Mouse (Mus musculus): ENCODE data around the gene Map1lc3b.
"Not testable (repeated sequence)": the region's sequence is repeated elsewhere in the genome, so short reads cannot be mapped to it uniquely, and the experiment has no call there.

Gene Map1lc3b

DNA sequence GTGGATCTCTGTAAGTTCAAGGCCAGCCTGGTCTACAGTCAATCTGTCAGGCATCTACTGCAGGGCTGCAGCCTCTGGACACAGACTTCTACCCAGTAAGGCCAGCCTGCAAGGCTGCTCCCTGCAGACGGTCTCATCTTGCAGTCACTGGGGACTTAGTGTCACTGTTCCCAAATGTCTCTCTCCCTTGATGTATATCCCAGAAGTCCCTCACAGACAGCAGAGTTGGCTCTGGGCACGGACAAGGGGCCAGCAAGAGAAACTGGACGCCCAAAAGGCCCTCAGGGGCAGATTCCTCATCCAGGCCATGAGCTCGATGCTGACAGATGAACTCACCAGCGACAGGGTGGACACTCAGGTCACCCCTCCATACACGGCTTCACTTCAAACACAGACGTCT lies 18.0 kb upstream of the Map1lc3b start:
- DNase-seq (ENCODE audit: low spot score) = no peak

DNA sequence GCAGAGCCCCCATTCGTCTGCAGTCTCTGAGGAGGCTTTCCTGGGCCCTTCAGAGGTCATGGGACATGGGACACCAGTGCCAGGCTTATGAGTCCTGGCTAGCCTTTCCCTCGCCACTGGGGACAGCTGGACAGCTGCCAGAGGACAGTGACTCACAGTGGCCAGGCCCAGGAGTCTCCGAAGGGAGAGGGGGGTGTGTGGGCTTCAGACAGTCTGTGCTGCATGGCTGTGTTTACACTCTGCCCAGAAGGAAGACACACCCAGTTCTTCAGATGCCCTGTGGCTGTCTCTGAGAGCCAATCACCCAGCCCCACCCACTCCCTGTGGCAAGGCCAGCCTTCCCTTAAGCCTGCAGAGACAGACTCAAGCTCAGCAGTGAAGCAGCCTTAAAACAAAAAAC lies 16.9 kb upstream of the Map1lc3b start:
- DNase-seq (ENCODE audit: low spot score) = peak; percentile 73

DNA sequence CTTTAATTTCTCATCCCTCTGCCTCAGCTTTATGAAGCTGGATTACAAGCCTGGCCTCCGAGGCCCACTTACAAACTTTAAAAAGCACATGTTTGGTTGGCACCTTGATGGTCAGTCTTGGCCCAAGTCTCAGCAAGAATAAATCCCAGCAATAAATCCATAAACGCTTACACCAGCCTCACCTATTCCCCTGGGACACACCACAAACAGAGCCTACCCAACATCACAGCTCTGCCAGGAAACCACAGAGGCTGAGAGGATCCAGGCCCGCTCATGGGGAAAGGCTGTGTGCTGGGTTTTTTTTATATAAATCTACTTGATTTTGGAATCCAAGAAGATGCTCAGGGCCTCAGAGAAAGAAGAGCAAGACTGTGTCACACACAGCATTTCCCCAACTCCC lies 14.5 kb upstream of the Map1lc3b start:
- no peak for DNase-seq (ENCODE audit: low spot score)

DNA sequence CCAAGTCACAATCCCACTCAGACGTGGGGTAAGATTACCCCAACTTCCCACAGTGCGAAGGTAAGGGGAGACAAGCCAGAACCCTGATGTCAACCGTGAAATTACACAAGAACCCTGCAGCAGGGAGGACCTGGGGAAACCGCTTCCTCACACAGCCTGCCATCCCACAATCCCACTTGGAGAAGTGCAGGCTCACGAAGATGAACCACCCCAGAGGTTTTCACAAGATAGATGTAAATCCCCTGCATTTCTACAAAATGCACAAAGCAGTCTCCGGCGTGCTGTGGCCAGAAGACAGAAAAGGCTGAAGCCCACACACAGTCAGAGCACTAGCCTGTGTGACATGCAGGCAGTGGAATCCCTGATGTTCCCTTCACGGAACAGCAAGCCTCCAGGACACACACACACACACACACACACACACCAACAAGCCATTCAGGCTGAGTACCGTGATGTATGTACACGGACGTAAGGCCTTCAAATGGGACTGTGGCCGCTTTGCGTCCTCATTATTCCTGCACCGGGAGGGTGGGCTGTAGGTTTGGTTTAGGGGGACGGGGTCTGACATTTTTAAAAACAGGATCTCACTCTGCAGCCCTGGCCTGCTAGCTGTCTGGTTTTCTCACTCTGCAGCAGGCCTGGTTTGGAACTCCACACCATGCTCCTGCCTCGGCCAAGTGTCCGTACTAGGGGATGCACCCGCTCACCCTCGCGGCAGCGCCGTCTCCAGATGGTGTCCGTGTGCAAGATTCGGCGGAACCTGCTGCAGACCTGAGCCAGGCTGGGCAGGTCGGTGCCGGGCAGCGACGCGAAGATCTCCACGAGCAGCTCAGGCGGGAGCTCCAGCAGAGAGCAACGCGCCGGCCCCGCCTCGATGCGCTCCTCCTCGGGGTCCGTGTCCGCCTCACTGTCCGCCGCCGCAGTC lies 12.1 kb upstream of the Map1lc3b start:
- no peak for DNase-seq (ENCODE audit: low spot score)

DNA sequence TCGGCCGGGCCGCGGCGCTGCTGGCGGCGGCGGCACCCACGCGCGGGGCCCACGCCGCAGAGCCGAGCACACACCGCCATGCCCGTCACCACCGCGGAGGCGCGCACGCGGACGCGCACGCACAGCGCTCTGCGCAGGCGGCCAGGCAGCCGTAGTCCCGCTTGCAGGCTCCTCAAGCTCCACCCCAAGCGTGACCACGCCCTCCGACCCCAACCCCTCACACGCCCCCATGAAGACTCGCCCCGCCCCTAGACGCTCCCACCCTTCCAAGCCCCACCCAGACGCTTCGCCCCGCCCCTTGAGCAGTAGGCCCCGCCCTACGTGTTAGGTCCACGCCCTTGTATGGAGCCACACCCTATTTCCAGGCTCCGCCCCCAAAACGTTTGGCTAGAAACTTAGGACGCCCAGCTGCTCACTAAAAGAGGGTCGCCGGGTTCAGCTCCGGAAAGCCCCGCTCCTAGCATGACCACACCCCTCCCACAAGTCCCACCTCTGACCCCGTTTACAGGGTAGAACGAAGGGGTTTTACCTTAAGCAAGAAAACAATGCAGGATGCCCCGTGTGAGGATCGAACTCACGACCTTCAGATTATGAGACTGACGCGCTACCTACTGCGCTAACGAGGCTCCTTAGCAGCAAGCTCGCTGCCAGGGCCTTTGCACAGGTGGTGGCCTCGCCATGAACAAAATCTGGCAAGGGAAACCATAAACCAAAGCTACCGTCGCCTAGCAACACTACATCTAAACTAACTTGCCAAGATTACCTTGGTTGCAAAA lies 11.3 kb upstream of the Map1lc3b start, which contains the start of gene Fbxo31:
Gene Fbxo31, minus strand, starts transcription at position 131 of the 776 bp plus-strand sequence.
- DNase-seq (ENCODE audit: low spot score) = peak; percentile 99

DNA sequence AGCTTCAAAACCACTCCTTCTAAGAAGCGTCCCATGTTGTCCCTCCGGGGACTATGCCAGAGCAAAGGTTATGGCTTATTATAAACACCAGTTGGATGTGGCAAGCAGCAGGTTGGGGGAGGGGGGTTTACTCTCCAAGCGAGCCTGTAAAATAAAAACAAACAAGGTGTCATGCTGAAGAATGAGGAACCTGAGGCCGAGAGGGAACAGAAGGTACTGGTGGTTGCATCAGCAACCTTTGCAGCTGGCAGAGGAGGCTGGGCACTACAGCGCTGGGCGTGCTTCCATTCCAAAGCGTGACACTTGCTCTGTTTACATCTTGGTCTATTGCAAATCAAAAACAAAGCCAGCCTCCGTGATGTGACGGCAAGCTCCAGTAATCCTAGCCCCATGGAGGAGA lies 9.7 kb upstream of the Map1lc3b start:
- no peak for DNase-seq (ENCODE audit: low spot score)

DNA sequence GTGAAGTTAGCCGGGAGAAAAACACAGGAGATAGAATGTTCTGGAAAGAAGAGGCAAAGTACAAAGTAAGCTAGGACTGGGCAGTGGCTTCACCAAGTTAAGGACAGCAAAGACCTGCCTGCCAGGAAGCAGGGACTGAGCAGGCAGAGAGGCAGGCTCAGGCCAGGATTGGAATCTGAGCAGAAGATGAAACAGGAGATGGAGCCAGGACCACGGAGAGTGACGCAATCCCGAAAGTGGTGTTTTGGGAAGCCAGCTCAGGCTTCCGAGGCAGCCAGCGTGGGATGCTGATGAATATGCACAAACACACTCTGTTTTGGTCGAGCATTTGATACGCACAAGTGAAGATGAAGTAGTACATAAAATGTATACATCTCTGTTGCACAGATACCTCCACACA lies 6.5 kb upstream of the Map1lc3b start:
- DNase-seq (ENCODE audit: low spot score) = no peak

DNA sequence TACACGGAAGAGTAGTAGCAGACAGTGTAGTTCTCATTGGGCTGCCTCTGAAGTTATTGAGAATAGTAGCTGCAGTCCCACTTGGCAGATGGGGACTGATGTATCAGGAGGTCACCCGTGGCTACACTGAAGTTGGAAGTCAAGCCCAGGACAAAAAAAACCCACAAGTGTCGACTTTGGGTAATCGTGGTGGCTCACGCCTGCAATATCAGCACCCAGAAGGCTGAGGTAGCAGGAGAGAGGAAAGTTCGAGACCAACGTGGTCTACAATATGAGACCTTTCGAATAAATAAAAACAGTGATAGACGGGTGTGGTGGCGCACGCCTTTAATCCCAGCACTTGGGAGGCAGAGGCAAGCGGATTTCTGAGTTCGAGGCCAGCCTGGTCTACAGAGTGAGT lies 5.4 kb upstream of the Map1lc3b start:
- no peak for DNase-seq (ENCODE audit: low spot score)

DNA sequence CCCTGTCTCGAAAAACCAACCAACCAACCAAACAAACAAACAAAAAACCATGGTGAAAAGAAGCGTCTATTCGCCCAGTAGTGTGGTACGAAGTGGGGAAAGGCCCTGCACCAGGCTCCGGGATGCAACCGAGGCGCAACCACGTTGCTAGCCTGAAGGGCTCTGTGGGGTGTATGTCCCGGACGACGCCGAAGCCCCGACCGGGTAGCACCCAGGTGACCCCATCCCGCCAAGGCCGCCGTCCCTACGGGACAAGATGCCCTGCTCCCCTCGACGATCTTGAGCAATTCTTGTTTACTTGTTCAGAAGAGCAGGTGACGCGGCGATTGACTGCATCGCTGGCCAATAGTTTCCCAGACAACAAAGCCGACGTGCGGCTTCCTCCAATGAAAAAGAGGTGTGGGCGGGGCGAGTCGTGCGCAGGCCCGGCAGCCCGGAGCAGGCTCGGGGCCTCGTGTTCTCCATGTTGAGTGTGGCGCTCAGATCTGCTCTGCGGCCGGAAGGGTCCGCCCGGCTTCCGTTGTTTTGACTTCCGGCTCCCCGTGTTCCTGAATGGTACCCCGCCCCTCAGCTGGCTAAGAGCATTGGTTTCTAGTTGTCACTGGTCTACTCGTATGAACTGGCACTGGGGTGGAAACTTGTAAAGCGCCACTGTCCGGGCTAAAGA lies 4.9 kb upstream of the Map1lc3b start:
- peak; percentile 100 for DNase-seq (ENCODE audit: low spot score)

DNA sequence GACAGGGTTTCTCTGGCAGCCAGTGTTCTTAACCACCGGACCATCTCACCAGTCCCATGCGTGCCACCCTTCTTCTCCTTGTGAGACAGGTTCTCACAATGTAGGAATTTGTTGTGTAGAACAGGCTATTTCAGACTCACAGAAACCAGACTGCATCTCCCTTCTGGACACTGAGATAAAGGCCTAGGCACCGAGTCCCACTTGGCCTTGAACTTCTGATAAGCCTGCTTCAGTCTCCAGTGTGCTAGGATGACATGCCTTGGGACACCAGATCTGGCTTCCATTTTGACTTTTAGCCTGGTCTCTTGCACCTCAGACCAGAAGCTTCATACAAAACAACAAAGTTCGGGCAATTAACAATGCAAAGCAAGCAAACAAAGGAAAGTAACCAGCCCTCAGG lies 1.4 kb upstream of the Map1lc3b start:
- DNase-seq (ENCODE audit: low spot score) = no peak

DNA sequence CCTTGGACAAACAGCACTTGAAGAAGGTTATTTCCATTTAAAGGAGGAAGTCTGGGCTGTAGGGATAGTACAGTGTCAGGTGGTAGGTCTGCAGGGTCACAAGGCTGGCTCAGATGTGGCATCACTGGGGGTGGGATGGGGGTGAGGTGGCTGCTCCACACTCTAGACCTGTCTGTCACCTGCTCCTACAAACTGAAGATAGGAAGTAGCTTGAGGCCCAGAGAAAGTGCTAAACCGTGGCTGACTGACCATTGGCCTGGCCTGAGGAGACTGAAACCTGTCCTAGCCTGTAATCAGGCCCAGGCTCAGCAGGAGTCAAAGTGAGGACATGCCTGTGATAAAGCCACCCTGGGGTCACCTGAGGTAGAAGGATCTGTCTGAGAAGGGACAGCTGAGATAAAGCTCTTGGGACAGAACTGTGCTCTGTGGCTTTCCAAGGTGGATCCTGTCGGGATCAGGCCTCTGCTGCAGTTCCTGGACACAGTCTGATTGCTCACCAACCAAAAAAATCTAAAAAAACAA lies 895 bp upstream of the Map1lc3b start:
- no peak for DNase-seq (ENCODE audit: low spot score)

DNA sequence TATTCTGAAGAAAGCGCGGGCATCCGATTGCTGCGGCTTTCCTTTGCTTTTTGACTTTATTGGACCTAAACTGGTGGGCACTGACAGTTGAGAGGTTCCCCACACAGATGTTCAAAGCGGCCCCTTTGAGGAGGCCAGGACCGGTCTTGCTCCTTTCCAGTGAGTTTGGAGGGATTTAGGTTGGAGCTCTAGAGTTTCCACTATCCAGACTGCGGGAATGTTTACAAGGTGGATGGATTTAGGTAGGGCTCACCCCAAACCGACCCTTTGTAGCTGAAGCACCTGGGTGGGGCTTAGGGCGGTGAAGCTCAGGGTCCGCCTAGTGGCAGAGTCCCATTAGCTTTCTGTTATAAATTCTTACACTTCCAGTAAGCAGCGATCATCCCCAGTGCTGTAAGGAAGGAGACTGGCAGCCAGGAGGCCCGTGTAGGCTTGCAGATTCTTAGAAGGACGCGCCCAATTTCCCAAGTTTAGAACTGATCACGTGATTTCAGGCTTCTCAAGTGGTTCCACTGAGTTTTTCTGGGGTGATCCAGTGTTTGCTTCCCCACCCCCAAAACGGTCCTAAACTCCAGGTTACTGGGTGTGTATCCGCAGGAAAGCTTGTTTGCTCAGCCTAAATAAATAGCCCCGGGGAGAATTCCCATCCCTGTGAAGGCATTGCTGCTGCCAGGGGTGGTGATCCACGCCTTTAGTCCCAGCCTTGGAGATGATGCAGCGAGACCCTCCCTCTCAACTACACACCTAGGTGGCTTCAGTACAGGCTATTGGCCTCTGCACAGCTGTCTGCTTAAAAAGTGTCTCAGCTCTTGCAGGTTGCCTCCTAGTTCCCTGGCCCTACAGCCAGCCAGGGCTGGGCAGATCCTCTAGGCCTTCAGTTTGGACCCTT lies 1.3 kb downstream of the Map1lc3b start:
- DNase-seq (ENCODE audit: low spot score) = no peak

DNA sequence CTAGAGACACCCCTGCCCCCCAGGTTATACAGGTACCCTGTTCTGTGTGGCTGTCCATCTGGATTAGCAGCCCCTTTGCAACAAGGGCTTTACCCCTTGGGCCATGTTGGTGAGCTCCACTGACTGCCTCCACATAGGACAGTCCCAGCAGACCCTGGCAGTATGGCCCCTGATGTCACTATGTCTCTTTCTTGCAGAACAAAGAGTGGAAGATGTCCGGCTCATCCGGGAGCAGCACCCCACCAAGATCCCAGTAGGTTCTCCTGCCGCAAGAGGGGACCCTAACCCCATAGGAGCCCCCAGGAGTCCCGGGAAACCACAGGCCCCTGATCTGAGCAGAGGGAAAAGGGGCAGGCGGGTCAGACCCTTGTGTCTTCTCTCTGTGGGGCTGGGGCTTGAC lies 3.1 kb downstream of the Map1lc3b start:
- DNase-seq (ENCODE audit: low spot score) = no peak

DNA sequence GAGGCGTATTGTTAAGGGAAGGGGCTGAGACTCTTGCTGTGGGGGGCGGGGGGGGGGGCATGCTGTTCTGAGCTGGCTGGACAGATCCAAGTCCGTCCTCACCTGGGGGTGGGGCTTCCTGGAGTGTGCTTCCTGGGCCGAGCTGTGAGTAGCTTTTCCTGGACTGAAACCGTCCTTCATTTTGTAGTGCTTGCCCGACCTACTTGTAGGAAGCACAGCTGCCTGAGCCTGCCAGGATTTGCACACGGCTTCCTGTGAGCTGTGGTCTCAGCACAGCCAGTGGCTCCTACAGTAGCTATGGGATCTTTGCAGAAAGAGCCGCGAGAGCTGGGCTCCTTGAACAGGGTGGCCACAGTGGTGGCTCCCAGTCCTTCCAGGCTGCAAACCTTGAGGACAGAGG lies 3.8 kb downstream of the Map1lc3b start:
- no peak for DNase-seq (ENCODE audit: low spot score)

DNA sequence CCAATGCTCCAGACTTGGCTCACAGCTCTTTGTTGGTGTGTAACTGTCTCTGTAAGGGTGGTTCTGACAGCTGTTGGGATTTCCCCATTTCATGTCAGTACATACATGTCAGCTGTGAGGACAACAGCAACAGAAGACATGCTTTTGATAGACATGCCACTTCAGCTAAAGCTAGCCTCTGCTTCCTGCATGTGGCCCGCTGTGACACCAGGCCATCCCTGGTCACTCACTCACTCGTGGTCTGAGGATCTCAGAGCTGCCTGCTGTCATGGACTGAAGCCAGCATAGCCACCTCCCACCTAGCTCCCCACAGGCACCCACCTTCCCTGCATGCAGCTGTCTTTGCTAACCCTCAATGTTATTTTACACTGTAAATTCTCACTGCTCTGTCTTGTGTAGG lies 7.3 kb downstream of the Map1lc3b start:
- DNase-seq (ENCODE audit: low spot score) = not testable (repeated sequence)

DNA sequence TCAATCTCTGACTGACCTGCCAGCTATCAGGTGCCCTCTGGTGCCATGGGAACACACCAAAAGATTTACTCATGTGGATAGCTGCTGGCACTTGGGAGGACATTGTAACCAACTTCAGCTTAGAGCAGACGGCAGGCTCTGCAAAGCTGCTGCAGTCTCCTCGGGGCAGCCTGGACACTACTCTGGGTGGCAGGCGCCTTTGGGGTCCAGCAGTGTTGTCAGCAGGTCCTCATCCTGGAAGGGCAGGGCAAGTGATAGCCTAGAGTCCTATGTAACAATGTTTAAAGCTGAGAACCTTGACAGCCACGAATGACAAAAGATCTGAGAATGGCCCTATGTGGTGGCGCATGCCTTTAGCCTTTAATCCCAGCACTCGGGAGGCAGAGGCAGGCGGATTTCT lies 8.0 kb downstream of the Map1lc3b start:
- no peak for DNase-seq (ENCODE audit: low spot score)

DNA sequence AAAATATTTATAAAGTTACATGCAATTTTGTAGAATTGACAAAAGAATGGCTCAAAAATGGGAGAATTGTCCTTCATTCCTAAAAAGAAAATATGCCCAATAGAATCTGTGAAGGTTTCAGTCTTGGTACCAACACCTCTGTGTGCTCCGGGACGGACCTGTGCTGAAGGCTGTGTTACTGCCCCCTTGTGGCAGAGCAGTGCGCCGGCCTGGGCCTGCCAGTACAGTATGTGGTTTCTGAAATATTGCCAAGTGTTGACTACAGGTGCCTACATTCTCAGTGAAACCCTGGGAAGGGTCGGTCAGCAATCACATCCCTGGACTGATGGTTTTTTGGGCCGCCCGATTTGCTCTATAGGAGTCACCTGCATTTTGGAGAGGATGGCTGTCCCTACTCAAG lies 8.7 kb downstream of the Map1lc3b start:
- peak; percentile 88 for DNase-seq (ENCODE audit: low spot score)

DNA sequence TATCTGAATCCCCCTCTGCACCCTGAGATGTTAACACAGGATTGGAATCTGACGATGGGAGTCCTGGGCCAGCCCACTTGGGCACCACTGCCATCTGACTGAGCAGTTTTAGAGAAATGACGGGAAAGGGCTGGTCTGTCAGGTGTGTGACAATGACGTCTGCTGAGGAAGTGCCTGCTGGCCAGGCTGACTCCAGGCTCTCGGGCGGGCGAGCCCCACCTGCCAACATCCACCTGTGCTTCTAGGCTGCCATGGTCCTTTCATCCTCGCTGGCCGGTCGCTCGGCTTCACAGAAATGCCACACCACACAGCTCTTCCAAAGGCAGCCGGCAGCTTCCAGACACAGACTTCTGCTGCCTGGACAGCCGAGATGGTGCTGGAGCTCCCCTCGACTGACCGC lies 9.7 kb downstream of the Map1lc3b start:
- DNase-seq (ENCODE audit: low spot score) = no peak

DNA sequence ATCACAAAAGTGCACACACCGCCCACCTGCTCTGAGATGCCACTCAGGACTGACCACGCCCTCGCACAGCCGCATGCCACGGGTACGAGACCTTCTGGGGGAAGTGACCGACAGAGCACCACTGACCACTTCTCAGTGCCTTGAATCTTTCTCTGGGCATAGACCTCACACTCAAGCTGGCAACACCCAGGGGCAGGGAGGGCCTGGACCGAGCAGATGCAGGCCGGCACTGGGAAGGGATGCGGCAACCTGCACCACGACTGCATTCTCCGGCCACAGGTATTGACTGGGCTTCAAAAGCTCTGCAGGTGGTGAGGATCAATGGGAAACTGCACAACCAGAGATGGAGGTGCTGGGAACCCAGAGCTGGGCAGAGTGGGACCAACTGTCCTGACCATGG lies 12.2 kb downstream of the Map1lc3b start:
- no peak for DNase-seq (ENCODE audit: low spot score)

DNA sequence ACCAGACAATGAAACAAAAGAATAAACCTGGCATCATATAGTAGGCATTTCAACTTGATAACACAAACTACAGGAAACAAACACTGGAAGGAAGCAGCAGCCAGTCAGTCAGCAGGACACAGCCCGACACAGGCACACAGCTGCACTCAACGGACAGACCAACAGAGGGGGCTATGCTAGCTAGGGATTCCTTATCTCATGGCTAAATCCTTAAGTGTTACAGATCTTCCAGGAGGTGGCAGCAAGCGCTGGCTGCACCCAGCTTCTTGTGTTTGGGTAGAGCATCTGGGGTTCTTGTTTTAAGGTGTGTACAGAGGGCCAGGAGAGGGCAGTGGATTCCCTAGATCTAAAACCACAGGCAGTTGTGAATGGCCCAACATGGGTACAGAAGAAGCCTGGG lies 12.7 kb downstream of the Map1lc3b start:
- DNase-seq (ENCODE audit: low spot score) = peak; percentile 70

DNA sequence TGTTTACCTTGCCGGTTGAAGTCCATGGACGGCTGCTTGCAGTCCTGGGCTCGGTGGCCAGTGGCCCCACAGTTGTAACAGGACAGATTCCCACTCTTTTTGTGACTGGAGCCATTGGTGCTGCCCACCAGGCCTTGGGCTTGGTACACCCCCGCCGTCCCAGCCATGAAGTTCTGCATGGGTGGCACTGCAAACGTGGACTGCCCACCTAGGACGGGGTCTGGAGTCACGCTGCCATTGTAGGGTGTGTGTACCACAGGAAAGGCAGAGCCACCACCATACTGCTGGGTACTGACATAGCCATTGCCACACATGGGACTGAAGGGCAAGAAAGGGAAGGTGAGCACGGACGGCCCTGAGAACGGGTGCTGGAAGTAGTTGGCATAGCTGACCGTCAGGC lies 13.6 kb downstream of the Map1lc3b start:
- DNase-seq (ENCODE audit: low spot score) = no peak
